Mouse (Mus musculus): ENCODE measurements around the gene Ghitm.
A peak's percentile ranks its signal among the peaks of the same experiment; 100 is the strongest.

Gene Ghitm

DNA sequence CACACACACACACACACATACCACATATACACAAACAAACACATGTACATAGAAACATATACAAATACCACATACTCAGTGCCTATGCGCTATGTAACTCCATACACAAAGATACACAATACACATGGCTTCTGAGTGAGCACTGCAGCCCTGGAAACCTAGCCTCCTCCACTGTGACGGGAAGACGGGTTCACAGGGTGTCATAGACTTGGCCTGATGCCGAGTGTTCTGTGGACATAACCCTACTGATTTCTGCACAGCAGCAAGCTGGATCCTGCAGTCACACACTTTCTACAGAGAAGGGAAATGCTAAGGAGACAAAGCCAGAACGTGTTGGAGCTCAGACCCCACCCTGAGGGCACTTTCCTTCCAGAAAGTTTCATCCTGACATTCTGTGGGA is 30.3 kb downstream of the Ghitm start:
- no peak for DNase-seq (ENCODE audit: low read depth, low spot score)

DNA sequence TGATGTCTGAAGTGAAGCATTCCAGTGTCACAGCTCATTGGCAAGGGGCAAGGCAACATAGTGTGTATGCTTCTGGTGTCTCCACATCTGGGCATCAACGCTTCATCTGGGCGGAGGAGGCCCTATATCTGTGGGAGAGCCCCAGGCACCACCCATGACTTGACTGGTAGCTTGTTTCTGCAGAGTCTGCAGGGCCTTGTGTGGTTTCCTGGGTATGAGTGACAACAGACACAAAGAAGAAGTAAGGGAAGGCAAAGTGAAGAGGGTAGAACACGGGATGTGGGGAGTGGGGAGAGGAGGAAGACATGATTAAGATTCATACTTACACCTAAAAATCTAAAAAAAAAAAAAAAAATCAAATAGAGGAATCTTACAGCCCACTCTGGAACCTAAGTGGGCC is 32.6 kb downstream of the Ghitm start:
- no peak for DNase-seq (ENCODE audit: low read depth, low spot score)

DNA sequence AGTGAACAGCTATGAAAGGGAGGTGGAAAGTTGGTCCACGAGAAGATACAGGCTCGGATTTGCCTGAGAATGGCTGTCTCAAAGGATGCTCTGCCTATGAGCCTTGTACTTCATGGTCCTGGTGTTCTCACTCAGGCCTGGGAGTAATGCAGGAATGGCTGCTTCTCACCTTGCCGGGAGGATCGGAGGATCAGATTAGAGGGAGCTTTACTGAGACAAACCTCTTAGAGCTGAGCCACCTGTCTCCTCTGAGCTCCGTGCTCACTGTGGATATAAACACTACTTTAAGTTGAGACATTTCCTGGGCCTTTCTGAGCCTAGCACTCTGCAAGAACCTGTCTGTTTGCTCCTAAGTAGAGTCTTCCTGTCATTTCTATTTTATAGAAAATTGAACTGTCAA is 33.5 kb downstream of the Ghitm start:
- DNase-seq (ENCODE audit: low read depth, low spot score): peak; percentile 77

DNA sequence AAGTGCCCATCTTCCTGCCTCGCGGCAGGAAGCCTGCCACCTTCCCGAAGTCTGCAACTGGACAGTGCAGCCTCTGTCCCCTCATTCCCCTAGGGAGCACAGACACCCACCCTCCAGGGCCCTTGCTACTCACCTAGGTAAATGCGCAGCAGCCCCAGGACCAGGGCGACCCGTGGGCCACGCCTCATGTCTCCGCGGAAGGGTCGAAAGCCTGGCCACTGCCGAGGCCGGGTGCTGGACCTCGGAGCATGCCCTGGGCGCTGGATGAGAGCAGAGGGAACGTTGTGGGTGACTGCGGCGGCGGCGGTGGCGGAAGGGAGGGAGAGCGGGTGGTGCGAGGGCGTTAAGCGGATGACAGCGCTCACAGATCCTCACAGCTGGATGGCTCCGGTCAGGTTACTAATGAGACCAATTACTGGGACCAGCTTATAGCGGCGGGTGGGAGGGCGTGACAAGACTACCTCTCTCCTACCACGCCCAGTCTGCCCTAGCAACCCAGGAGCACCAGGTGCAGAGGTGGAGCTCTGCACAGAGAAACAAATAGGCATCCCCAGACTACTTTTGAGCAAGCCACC is 37.0 kb downstream of the Ghitm start, which contains the start of gene Cdhr1:
Cdhr1 (minus strand) TSS at position 392 of the 575 bp plus-strand sequence.
- DNase-seq (ENCODE audit: low read depth, low spot score): peak; percentile 84

DNA sequence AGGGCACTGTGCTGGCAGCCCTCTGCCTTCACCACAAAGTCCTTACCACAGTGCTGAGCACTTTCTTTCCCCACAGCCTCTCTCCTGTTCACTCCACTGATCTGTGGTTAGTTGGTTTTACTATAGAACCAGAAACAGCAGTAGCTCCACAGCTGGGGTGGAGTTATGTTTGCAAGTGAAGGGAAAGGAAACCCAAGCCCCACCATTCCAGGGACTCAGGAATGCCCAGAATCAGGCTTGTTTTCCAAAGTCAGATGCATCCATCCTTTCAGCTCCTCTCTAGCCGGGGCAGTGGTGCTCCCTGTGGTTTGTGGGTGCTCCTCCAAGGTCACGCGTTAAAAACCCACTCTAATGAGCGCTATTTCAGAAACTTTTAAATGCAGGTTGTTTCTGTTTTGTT is 39.5 kb downstream of the Ghitm start:
- DNase-seq (ENCODE audit: low read depth, low spot score): no peak

DNA sequence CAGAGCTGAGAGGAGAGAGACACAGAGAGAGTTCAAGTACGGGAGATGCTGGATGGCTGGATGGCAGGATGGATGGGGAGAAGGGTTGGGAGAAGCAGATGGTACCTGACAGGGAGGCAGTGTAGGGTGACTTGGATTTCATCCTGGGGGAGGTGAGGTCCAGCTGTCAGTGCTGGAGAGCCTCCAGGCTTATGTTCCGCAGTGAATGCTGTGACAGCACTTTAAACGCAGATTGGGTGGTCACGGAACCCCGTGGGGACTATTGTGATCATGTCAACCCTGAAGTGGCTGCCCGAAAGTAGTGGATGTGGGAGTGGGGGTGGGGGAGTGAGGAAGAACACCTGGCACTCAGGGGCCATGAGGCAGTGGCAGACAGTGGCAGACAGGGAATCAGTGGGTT is 40.6 kb downstream of the Ghitm start:
- no peak for DNase-seq (ENCODE audit: low read depth, low spot score)

DNA sequence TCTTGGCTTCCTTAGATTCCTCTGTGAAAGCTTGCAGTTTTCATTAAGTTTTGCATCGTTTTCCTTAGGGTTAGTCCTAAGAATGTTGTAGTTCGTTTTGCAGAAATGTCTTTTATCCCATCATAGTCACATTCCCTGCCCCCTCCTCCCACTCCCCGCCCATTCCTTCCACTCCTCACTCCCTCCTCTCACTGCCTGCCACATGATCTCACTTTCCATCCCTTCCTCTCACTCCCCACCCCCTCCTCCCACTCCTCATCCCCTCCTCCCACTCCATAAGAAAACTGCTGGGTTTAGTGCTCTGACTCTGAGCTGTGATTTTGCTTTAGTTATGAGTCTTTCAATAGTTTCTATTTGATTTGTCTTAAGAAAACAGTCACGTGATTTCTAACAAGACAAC is 51.3 kb downstream of the Ghitm start:
- DNase-seq (ENCODE audit: low read depth, low spot score): no peak

DNA sequence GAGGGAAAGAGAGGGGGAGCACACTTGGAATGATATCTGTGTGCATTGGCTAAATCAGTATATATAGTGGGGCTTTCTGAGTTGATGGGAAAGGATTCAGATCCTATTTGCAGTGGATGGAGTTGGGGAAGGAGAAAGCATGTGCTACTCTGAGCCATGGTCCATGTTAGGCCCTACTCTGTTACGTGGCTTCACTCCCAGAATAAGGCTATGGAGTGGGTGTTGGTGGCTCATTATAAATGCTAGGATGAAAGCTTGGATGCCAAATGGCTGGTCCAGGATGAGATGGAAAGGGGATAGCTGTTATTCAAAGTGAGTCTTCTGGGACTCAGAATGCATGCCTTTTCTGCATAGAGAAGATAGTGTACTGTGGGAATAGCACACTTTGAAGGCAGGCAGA is 54.3 kb downstream of the Ghitm start:
- DNase-seq (ENCODE audit: low read depth, low spot score): no peak

Measured in retina, adult 2 months (tissue).